Mouse (Mus musculus) heart, postnatal 0 days (tissue): ENCODE measurements around the gene Vdr. TPM values are rescaled to one million over a fixed set of nuclear protein-coding genes. Genes with fewer than 3 reads are reported as not detected.

Experiments used
- ATAC-seq: fragments of 200-750 bp; cut with Nextera tagmentation; 2 replicates; pipeline ENCODE4 v1.8.0; 2017; ENCODE audit warnings: low read depth, moderate number of reproducible peaks, moderate library complexity; ENCODE audit not compliant: insufficient read depth
- DNase-seq: peaks from one replicate; pipeline ENCODE4 v3.0.0-alpha.2; 2016; ENCODE audit warnings: low spot score
- H3K27ac ChIP-seq: fragments of 300-500 bp; sonication (generic); 2 replicates; pipeline ENCODE4 v1.5.1; 2014; ENCODE audit warnings: low read depth, mild to moderate bottlenecking
- H3K27me3 ChIP-seq: fragments of 300-500 bp; sonication (generic); 2 replicates; pipeline ENCODE4 v1.6.1; 2014; ENCODE audit warnings: low read length, mixed read lengths; ENCODE audit not compliant: control insufficient read depth, insufficient read depth
- H3K36me3 ChIP-seq: fragments of 300-500 bp; sonication (generic); replicated peaks from 2 replicates; pipeline ENCODE4 v1.6.1; 2014; ENCODE audit warnings: low read length, mixed read lengths; ENCODE audit not compliant: control insufficient read depth, insufficient read depth
- H3K4me1 ChIP-seq: fragments of 300-500 bp; sonication (generic); 2 replicates; pipeline ENCODE4 v1.6.1; 2014; ENCODE audit warnings: antibody characterized with exemption; ENCODE audit not compliant: control insufficient read depth, insufficient read depth
- H3K4me2 ChIP-seq: fragments of 300-500 bp; sonication (generic); 2 replicates; pipeline ENCODE4 v1.6.1; 2014; ENCODE audit warnings: low read depth, mild to moderate bottlenecking, low read length, moderate library complexity
- H3K4me3 ChIP-seq: fragments of 300-500 bp; sonication (generic); 2 replicates; pipeline ENCODE4 v1.5.1; 2014; ENCODE audit warnings: low read depth, low read length
- H3K9ac ChIP-seq: fragments of 300-500 bp; sonication (generic); replicated peaks from 2 replicates; pipeline ENCODE4 v1.6.1; 2014; ENCODE audit warnings: low read depth, low read length, mixed read lengths
- H3K9me3 ChIP-seq: fragments of 300-500 bp; sonication (generic); replicated peaks from 2 replicates; pipeline ENCODE4 v1.6.1; 2016; ENCODE audit warnings: low read length; ENCODE audit not compliant: control insufficient read depth
- CTCF ChIP-seq: IDR thresholded peaks from 2 replicates; pipeline ENCODE4 v1.5.1; 2016; ENCODE audit warnings: antibody characterized with exemption, control low read depth, low read depth
- EP300 ChIP-seq: IDR thresholded peaks from 2 replicates; pipeline ENCODE4 v1.6.1; 2016; ENCODE audit warnings: antibody characterized with exemption, low read depth
- WGBS: fragments of 180-500 bp; shearing (Covaris S2); extraction: QIAGEN DNeasy Blood & Tissue Kit; methylation state at CpG from one replicate; pipeline ENCODE4 v1.1.7; 2014; 5-methylcytosine and 5-hydroxymethylcytosine counted together
- polyA plus RNA-seq: library from polyadenylated mRNA; unstranded; fragments of >200 nt; fragmentation: Nextera tagmentation; extraction: Ambion mirVana; gene quantifications from 2 replicates; pipeline ENCODE4 v1.2.1, GENCODE M21; 2015
- total RNA-seq: library from RNA; depleted of rRNA; stranded (reverse); fragments of >200 nt; gene quantifications from 2 replicates; pipeline ENCODE4 v1.2.3, GENCODE M21; 2014; ENCODE audit warnings: low replicate concordance

Vdr gene
- total and polyA plus RNA-seq, 2 experiments from 2014 or later: 0.15 to 2.6 TPM

- TF ChIP-seq CTCF: no peak
- Histone ChIP-seq H3K9me3 (no peaks in the 10 kb centered on the region), H3K4me2 (no peak overlapping the region), H3K36me3 (no peaks in the 10 kb centered on the region), H3K27me3 (0 out of 2 replicates have a peak, but pooled peaks cover 14% of the 10 kb centered on the region), H3K27ac (no peak overlapping the region), H3K9ac (no peak overlapping the region), H3K4me3 (no peak overlapping the region), H3K4me1 (no peaks in the 10 kb centered on the region)
- WGBS: 71% methylated on average over 11 of the region's 11 CpGs
- DNase-seq: no peak
- no peak for ATAC-seq
Measured at GRCm38 (mm10) chr15:97944919-97945574, 34.6 kb upstream of the Vdr start.

- Histone ChIP-seq H3K9me3 (no peaks in the 10 kb centered on the region), H3K4me3 (no peak overlapping the region), H3K4me1 (peaks cover 4% of the 10 kb centered on the region; the same call in 1 of the 2 replicates), H3K4me2 (no peak overlapping the region), H3K36me3 (no peaks in the 10 kb centered on the region), H3K9ac (no peak overlapping the region), H3K27ac (no peak overlapping the region), H3K27me3 (0 out of 2 replicates have a peak, but pooled peaks cover 11% of the 10 kb centered on the region)
- 78% methylated on average over 8 of the region's 8 CpGs for WGBS
- TF ChIP-seq EP300 (no peak), CTCF (no peak)
- ATAC-seq (no peak), DNase-seq (no peak)
Measured at GRCm38 (mm10) chr15:97943356-97943755, 32.9 kb upstream of the Vdr start.

- Histone ChIP-seq H3K36me3 (no peaks in the 10 kb centered on the region), H3K27ac (no peak overlapping the region), H3K9me3 (no peaks in the 10 kb centered on the region), H3K4me1 (peaks cover 5% of the 10 kb centered on the region; the same call in 1 of the 2 replicates), H3K9ac (no peak overlapping the region), H3K4me2 (no peak overlapping the region), H3K27me3 (0 out of 2 replicates have a peak, but pooled peaks cover 11% of the 10 kb centered on the region), H3K4me3 (no peak overlapping the region)
- ATAC-seq (no peak), DNase-seq (no peak)
- TF ChIP-seq EP300: no peak
- no peak for TF ChIP-seq CTCF
- WGBS: 85% methylated on average over 8 of the region's 8 CpGs
Measured at GRCm38 (mm10) chr15:97942538-97942937, 32.1 kb upstream of the Vdr start.

- no peak for TF ChIP-seq EP300
- no peak for TF ChIP-seq CTCF
- Histone ChIP-seq H3K27ac (no peak overlapping the region), H3K4me3 (no peak overlapping the region), H3K36me3 (no peaks in the 10 kb centered on the region), H3K9ac (no peak overlapping the region), H3K4me2 (no peak overlapping the region), H3K4me1 (peaks cover 5% of the 10 kb centered on the region; the same call in 1 of the 2 replicates), H3K9me3 (no peaks in the 10 kb centered on the region), H3K27me3 (0 out of 2 replicates have a peak, but pooled peaks cover 11% of the 10 kb centered on the region)
- 88% methylated on average over 2 of the region's 2 CpGs for WGBS
- DNase-seq (no peak), ATAC-seq (no peak)
Measured at GRCm38 (mm10) chr15:97941306-97941705, 30.9 kb upstream of the Vdr start.

GRCm38 (mm10) chr15:97940088-97940487 is 29.7 kb upstream of the Vdr start:
- Histone ChIP-seq H3K27me3 (0 out of 2 replicates have a peak, but pooled peaks cover 5% of the 10 kb centered on the region), H3K27ac (no peak overlapping the region), H3K4me3 (no peak overlapping the region), H3K4me1 (peaks cover 5% of the 10 kb centered on the region), H3K36me3 (no peaks in the 10 kb centered on the region), H3K4me2 (no peak overlapping the region), H3K9me3 (no peaks in the 10 kb centered on the region), H3K9ac (no peak overlapping the region)
- DNase-seq (no peak), ATAC-seq (no peak)
- TF ChIP-seq EP300 (no peak), CTCF (no peak)
- WGBS: 87% methylated on average over 2 of the region's 2 CpGs

GRCm38 (mm10) chr15:97938580-97938979 is 28.1 kb upstream of the Vdr start:
- 32% methylated on average over 6 of the region's 6 CpGs for WGBS
- TF ChIP-seq CTCF: no peak
- no peak for TF ChIP-seq EP300
- no peak overlapping the region for H3K4me2 ChIP-seq
- H3K27me3 ChIP-seq: 0 out of 2 replicates have a peak, but pooled peaks cover 5% of the 10 kb centered on the region
- H3K9me3 ChIP-seq: no peaks in the 10 kb centered on the region
- ATAC-seq (peak; percentile 80), DNase-seq (peak; percentile 28)
- no peaks in the 10 kb centered on the region for H3K36me3 ChIP-seq
- H3K9ac ChIP-seq: no peak overlapping the region
- H3K27ac ChIP-seq: peak overlapping the region; percentile 65
- H3K4me1 ChIP-seq: peaks cover 5% of the 10 kb centered on the region
- H3K4me3 ChIP-seq: no peak overlapping the region
